Mouse (Mus musculus): ENCODE measurements around the gene Gm17324. TPM values are rescaled to one million over a fixed set of nuclear protein-coding genes. Genes with fewer than 3 reads are reported as not detected.
A peak's percentile ranks its signal among the peaks of the same experiment; 100 is the strongest.
"Not testable (repeated sequence)": the region's sequence is repeated elsewhere in the genome, so short reads cannot be mapped to it uniquely, and the experiment has no call there.

Gene Gm17324
- polyA plus RNA-seq, 1 experiment, result not detected

GRCm38 (mm10) chr9:78484660-78485059 lies 36.1 kb upstream of the Gm17324 start:
- H3K36me3 ChIP-seq (ENCODE audit: control insufficient read depth, insufficient read depth, low read length, poor library complexity, severe bottlenecking), result peaks cover 15% of the 10 kb centered on the region

GRCm38 (mm10) chr9:78482386-78482785 lies 33.8 kb upstream of the Gm17324 start:
- Histone ChIP-seq H3K27ac (ENCODE audit: insufficient read depth, low read length) (peak overlapping the region; percentile 97), H3K36me3 (ENCODE audit: control insufficient read depth, insufficient read depth, low read length, poor library complexity, severe bottlenecking) (peaks cover 35% of the 10 kb centered on the region)
- no peak for TF ChIP-seq CTCF (IDR thresholded peaks at IDR 0.05; ENCODE audit: low read depth, low read length)
- no peak for TF ChIP-seq POLR2A (IDR thresholded peaks at IDR 0.05; ENCODE audit: insufficient read depth, low read length)
- TF ChIP-seq EP300 (IDR thresholded peaks at IDR 0.05; ENCODE audit: insufficient read depth, low read depth, low read length), result no peak

More at GRCm38 (mm10) chr9:78484660-78485059, 36.1 kb upstream of the Gm17324 start:
- Histone ChIP-seq H3K27me3 (ENCODE audit: control insufficient read depth, insufficient read depth, low read length, poor library complexity, severe bottlenecking) (no peaks in the 10 kb centered on the region), H3K27ac (ENCODE audit: insufficient read depth, low read length) (0 out of 2 replicates have a peak overlapping the region, but pooled peaks have one; percentile 27), H3K4me1 (ENCODE audit: control insufficient read depth, insufficient read depth, low read length) (peaks cover 2% of the 10 kb centered on the region), H3K9ac (ENCODE audit: low read depth, poor library complexity, severe bottlenecking) (0 out of 2 replicates have a peak overlapping the region, but pooled peaks have one; percentile 32), H3K9me3 (replicated peaks; ENCODE audit: control insufficient read depth, insufficient read depth, low read length, poor library complexity, severe bottlenecking) (no peaks in the 10 kb centered on the region), H3K4me3 (ENCODE audit: low read depth, low read length) (no peak overlapping the region)
- TF ChIP-seq EP300 (IDR thresholded peaks at IDR 0.05; ENCODE audit: insufficient read depth, low read depth, low read length) (no peak), CTCF (IDR thresholded peaks at IDR 0.05; ENCODE audit: low read depth, low read length) (no peak), POLR2A (IDR thresholded peaks at IDR 0.05; ENCODE audit: insufficient read depth, low read length) (no peak)

GRCm38 (mm10) chr9:78481423-78482331 lies 33.1 kb upstream of the Gm17324 start:
- H3K4me1 ChIP-seq (ENCODE audit: control insufficient read depth, insufficient read depth, low read length), result peaks cover 2% of the 10 kb centered on the region
- no peaks in the 10 kb centered on the region for H3K27me3 ChIP-seq (ENCODE audit: control insufficient read depth, insufficient read depth, low read length, poor library complexity, severe bottlenecking)
- no peaks in the 10 kb centered on the region for H3K9me3 ChIP-seq (replicated peaks; ENCODE audit: control insufficient read depth, insufficient read depth, low read length, poor library complexity, severe bottlenecking)
- H3K36me3 ChIP-seq (ENCODE audit: control insufficient read depth, insufficient read depth, low read length, poor library complexity, severe bottlenecking), result peaks cover 37% of the 10 kb centered on the region
- TF ChIP-seq POLR2A (IDR thresholded peaks at IDR 0.05; ENCODE audit: insufficient read depth, low read length), result peak; percentile 98
- TF ChIP-seq CTCF (IDR thresholded peaks at IDR 0.05; ENCODE audit: low read depth, low read length), result no peak
- H3K4me3 ChIP-seq (ENCODE audit: low read depth, low read length), result peak overlapping the region; percentile 99
- H3K9ac ChIP-seq (ENCODE audit: low read depth, poor library complexity, severe bottlenecking), result peak overlapping the region; percentile 99
- peak overlapping the region; percentile 97 for H3K27ac ChIP-seq (ENCODE audit: insufficient read depth, low read length)

More at GRCm38 (mm10) chr9:78482386-78482785, 33.8 kb upstream of the Gm17324 start:
- peak overlapping the region; percentile 91 for H3K9ac ChIP-seq (ENCODE audit: low read depth, poor library complexity, severe bottlenecking)
- no peaks in the 10 kb centered on the region for H3K27me3 ChIP-seq (ENCODE audit: control insufficient read depth, insufficient read depth, low read length, poor library complexity, severe bottlenecking)
- peak overlapping the region; percentile 99 for H3K4me3 ChIP-seq (ENCODE audit: low read depth, low read length)
- peaks cover 2% of the 10 kb centered on the region for H3K4me1 ChIP-seq (ENCODE audit: control insufficient read depth, insufficient read depth, low read length)
- H3K9me3 ChIP-seq (replicated peaks; ENCODE audit: control insufficient read depth, insufficient read depth, low read length, poor library complexity, severe bottlenecking), result no peaks in the 10 kb centered on the region

GRCm38 (mm10) chr9:78480706-78481358 lies 32.2 kb upstream of the Gm17324 start:
- no peak for TF ChIP-seq CTCF (IDR thresholded peaks at IDR 0.05; ENCODE audit: low read depth, low read length)
- peak; percentile 30 for TF ChIP-seq POLR2A (IDR thresholded peaks at IDR 0.05; ENCODE audit: insufficient read depth, low read length)
- no peak; the same call in 1 of the 2 replicates for TF ChIP-seq EP300 (IDR thresholded peaks at IDR 0.05; ENCODE audit: insufficient read depth, low read depth, low read length)
- H3K4me3 ChIP-seq (ENCODE audit: low read depth, low read length), result peak overlapping the region; percentile 83

GRCm38 (mm10) chr9:78480227-78480626 lies 31.6 kb upstream of the Gm17324 start:
- Histone ChIP-seq H3K27ac (ENCODE audit: insufficient read depth, low read length) (peak overlapping the region; percentile 83), H3K36me3 (ENCODE audit: control insufficient read depth, insufficient read depth, low read length, poor library complexity, severe bottlenecking) (peaks cover 43% of the 10 kb centered on the region), H3K9ac (ENCODE audit: low read depth, poor library complexity, severe bottlenecking) (peak overlapping the region; percentile 99), H3K4me3 (ENCODE audit: low read depth, low read length) (peak overlapping the region; percentile 83)
- not testable (repeated sequence) for H3K9me3 ChIP-seq (replicated peaks; ENCODE audit: control insufficient read depth, insufficient read depth, low read length, poor library complexity, severe bottlenecking); H3K27me3 ChIP-seq (ENCODE audit: control insufficient read depth, insufficient read depth, low read length, poor library complexity, severe bottlenecking); H3K4me1 ChIP-seq (ENCODE audit: control insufficient read depth, insufficient read depth, low read length)

More at GRCm38 (mm10) chr9:78480706-78481358, 32.2 kb upstream of the Gm17324 start:
- H3K9ac ChIP-seq (ENCODE audit: low read depth, poor library complexity, severe bottlenecking), result peak overlapping the region; percentile 99
- H3K36me3 ChIP-seq (ENCODE audit: control insufficient read depth, insufficient read depth, low read length, poor library complexity, severe bottlenecking), result peaks cover 41% of the 10 kb centered on the region
- no peaks in the 10 kb centered on the region for H3K27me3 ChIP-seq (ENCODE audit: control insufficient read depth, insufficient read depth, low read length, poor library complexity, severe bottlenecking)
- H3K27ac ChIP-seq (ENCODE audit: insufficient read depth, low read length), result peak overlapping the region; percentile 83
- no peaks in the 10 kb centered on the region for H3K9me3 ChIP-seq (replicated peaks; ENCODE audit: control insufficient read depth, insufficient read depth, low read length, poor library complexity, severe bottlenecking)
- H3K4me1 ChIP-seq (ENCODE audit: control insufficient read depth, insufficient read depth, low read length), result peaks cover 2% of the 10 kb centered on the region

GRCm38 (mm10) chr9:78479308-78479707 lies 30.7 kb upstream of the Gm17324 start:
- Histone ChIP-seq H3K36me3 (ENCODE audit: control insufficient read depth, insufficient read depth, low read length, poor library complexity, severe bottlenecking) (peaks cover 44% of the 10 kb centered on the region), H3K27ac (ENCODE audit: insufficient read depth, low read length) (peak overlapping the region; percentile 83), H3K9ac (ENCODE audit: low read depth, poor library complexity, severe bottlenecking) (peak overlapping the region; percentile 99), H3K4me3 (ENCODE audit: low read depth, low read length) (peak overlapping the region; percentile 91)
- H3K4me1 ChIP-seq (ENCODE audit: control insufficient read depth, insufficient read depth, low read length); H3K27me3 ChIP-seq (ENCODE audit: control insufficient read depth, insufficient read depth, low read length, poor library complexity, severe bottlenecking); H3K9me3 ChIP-seq (replicated peaks; ENCODE audit: control insufficient read depth, insufficient read depth, low read length, poor library complexity, severe bottlenecking): not testable (repeated sequence)

GRCm38 (mm10) chr9:78478009-78478605 lies 29.5 kb upstream of the Gm17324 start:
- not testable (repeated sequence) for H3K27me3 ChIP-seq (ENCODE audit: control insufficient read depth, insufficient read depth, low read length, poor library complexity, severe bottlenecking); H3K4me1 ChIP-seq (ENCODE audit: control insufficient read depth, insufficient read depth, low read length); H3K4me3 ChIP-seq (ENCODE audit: low read depth, low read length); H3K9me3 ChIP-seq (replicated peaks; ENCODE audit: control insufficient read depth, insufficient read depth, low read length, poor library complexity, severe bottlenecking)
- peak overlapping the region; percentile 52; the same call in 1 of the 2 replicates for H3K9ac ChIP-seq (ENCODE audit: low read depth, poor library complexity, severe bottlenecking)
- H3K36me3 ChIP-seq (ENCODE audit: control insufficient read depth, insufficient read depth, low read length, poor library complexity, severe bottlenecking), result peaks cover 48% of the 10 kb centered on the region
- H3K27ac ChIP-seq (ENCODE audit: insufficient read depth, low read length), result peak overlapping the region; percentile 76
